Mouse (Mus musculus): ENCODE results near the gene Gatd1.

GRCm38 (mm10) chr7:141432741-141433516 lies 19.0 kb upstream of the Gatd1 start:
- TF ChIP-seq CTCF (IDR thresholded peaks at IDR 0.05; ENCODE audit: control insufficient read depth, insufficient read depth, insufficient replicate concordance, low read depth, low read length) (no peak), POLR2A (IDR thresholded peaks at IDR 0.05; ENCODE audit: control insufficient read depth, low read depth, low read length) (no peak)
